Mouse (Mus musculus) layer of hippocampus, postnatal 36 days (tissue): ENCODE results near the gene Ift74. TPM values are rescaled to one million over a fixed set of nuclear protein-coding genes. Genes with fewer than 3 reads are reported as not detected.

Experiments
- DNase-seq, 2 experiments: peaks; one replicate each; pipeline ENCODE4 v3.0.0; 2022
- microRNA-seq, 2 experiments: library from miRNA; unstranded; fragments of <30 nt; microRNA quantifications; one replicate each; pipeline ENCODE4 v1.2.0; 2021
- total RNA-seq, 2 experiments: library from RNA; stranded (reverse); gene quantifications; 2 replicates each; pipeline ENCODE4 v1.2.3; 2021

The Ift74 gene
- total RNA-seq, 2 experiments from 2014 or later = 26.8 to 30.0 TPM

DNA sequence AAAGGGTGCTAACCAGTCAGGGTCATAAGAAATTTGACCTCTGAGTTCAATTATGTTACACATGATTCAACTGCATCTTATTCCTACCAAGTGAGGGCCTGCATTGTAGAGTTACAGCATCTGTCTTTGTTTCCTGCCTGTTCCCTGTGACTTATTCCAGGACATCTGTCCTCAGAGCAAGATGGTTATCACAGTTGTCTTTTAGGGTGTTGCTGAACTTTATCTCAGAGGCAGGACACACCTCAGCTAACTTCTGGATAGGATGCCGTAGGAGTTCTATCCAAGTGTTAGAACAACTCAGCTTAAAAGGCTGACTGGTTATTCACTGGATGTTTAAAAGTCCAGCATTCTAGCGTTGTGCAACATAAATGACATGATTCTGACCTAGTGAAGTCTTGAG, 77.9 kb downstream of the Ift74 start:
- DNase-seq = no peak

DNA sequence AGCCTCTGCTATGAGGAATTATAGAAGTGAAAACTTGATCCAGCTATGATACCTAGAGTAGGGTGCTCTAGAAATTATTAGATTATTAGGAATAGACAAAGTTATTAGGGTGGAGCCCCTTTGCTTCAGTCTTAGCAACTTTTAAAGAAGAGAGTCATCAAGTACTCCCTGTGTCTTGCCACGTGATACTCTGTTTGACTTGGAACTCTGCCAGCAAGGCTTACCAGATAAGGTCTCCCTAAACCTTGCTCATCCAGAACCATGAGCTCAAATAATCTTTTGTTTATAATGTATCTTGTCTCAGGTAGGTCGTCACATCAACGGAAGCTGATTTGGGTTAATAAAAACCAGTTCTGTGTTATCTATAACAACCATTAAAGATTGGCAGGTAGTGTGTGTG, 82.1 kb downstream of the Ift74 start:
- no peak for DNase-seq

DNA sequence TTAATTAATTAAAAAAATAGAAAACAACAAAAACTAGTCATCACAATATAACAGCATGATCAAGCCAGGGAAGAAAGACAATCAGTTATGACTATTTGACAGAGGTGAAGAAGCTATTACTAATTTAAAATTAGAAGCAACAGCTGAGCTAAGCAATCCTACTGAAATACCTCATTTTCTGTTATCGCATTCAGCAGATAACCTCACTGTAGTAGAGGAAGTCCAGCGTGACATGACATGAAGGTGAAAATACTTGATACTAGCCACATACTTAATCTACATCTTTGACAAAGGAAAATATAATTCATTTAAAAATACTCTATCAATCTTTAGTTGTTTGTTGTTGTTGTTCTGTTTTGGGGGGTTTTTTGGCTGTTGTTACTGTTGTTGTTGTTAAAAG, 96.7 kb downstream of the Ift74 start:
- no peak for DNase-seq

DNA sequence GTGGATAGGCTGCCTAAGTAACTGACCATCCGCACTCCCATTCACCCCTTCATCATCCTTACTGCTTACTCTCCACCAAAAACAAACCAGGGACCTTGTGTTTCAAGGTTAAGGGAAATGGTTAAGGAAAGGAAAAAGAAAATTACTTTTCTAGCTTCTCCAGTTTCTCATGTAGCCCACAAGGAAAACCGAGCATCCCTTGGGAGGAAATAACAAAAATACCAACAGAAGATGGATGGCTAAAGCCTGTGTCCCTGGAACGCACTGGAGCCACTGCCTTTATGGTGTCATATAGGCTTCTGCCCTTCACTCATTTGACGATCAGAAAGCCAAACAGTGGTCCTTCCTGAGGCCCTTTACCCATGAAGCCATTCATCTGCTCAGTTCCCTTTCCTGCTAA, 97.1 kb downstream of the Ift74 start:
- no peak for DNase-seq

DNA sequence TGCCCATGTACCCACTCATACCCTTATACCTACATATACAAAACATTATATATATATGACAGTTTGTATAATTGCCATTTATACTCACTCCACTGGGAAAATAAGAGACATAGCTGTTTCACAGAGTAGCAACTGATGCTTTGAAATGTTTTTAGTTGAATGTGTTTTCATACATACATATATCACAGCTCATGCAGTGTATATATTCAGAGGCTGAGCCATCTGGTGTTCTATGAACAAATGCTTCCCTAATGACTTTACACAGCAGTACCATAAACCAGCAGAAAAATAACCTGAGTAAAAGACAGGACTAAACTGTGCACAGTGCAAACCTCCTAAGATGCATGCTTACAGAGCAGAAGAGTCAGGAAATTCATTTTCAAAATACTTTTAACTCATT, 99.5 kb downstream of the Ift74 start:
- DNase-seq = no peak

DNA sequence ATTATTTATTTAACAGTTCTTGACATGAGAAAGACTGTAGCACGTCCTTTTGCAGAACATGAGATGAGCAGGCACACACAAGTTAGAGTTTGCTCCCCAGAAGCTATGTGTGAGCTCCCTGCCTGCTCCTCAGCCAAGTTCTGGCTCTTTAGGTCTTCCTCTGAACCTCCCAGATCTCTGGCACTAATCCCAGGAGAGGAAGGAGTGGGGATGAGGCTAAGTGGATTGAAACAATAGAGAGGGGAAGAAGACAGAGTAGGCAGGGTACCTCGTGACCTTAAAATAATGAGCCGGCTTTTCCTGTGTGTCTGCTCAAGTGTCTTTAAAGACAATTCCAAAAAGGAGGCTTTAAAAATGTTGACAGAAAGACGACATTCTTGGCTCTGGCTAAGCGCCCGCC, 100.9 kb downstream of the Ift74 start:
- no peak for DNase-seq

DNA sequence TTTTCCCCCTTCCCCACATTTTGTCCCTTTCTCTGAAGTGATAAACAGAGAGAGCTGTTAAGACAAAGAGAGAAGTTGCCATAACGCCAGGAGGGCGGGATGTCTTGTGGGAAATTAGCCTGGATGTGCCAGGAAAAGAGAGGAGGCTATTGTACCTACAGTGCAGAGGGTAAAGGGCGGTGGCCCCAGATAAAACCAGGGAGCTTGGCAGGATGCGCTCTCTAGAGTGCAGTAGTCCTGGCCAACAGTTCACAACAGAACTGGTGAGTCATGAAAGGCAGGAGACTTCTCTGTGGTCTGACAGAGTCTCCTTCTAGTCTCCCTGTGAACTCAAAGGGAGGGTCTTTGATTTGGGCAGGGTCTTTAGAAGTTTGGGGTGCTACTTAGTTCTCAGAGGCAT, 111.5 kb downstream of the Ift74 start:
- DNase-seq = no peak

DNA sequence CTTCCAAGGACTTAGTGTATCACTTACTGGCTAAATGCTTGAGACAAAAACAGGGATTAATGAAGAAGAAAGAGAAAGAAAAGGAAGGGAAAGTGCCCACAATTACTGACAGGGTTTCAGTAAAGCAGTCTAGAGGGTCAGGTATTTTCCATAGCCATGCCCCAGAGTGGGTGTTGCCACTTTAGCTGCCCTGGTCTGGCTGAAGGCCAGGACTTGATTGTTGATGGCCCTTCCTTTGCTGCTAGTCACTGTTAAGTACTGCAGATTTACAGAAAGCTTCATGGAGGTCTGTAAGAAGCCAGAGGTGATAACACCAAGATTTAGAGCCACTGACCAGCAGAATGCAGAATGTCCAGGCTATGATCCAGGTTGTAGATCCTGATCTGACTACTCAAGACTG, 118.4 kb downstream of the Ift74 start:
- DNase-seq = no peak

DNA sequence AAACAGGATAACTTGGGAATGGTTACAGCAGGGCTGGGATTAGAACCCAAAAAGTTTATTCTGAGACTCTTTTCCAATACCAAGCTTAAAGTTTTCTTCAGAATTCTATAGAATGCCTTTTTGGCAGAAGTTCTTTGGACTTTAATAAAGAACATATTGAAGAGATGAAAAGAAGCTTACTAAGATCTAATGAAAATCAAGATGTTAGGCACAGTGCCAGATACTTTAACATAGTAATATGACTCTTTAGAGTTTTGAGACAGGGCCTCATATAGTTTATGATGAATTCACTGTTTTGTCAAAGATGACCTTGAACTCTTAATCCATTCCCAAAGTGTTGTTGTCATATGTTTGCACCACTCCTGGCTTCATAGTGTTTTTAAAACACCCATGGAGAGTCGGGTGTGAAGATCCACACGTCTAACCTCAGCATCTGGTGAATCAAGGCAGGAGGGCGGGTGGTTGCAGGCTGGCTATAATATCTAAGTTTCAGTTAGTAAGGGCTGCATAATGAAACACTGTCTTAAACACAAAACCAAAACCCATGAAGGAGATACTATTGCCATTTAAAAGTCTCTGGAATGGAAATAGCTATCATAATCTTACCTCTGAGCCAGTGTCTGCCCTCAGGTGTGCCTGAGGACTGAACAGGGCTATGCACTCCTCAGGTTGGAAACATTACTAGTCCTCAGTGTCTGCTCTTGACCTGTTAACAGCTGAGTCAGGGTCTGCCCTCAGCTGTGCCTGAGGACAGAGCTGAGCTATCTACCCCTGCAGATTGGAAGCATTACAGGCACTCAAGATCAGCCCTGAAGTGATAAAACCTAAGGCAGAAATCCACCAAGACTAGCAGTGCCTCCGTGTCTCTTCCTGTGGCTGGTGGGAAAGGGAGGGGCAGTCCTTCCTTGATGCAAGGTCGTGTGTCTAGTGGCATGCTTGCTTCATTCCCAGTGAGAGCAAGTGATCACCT, 123.3 kb downstream of the Ift74 start:
- no peak for DNase-seq

DNA sequence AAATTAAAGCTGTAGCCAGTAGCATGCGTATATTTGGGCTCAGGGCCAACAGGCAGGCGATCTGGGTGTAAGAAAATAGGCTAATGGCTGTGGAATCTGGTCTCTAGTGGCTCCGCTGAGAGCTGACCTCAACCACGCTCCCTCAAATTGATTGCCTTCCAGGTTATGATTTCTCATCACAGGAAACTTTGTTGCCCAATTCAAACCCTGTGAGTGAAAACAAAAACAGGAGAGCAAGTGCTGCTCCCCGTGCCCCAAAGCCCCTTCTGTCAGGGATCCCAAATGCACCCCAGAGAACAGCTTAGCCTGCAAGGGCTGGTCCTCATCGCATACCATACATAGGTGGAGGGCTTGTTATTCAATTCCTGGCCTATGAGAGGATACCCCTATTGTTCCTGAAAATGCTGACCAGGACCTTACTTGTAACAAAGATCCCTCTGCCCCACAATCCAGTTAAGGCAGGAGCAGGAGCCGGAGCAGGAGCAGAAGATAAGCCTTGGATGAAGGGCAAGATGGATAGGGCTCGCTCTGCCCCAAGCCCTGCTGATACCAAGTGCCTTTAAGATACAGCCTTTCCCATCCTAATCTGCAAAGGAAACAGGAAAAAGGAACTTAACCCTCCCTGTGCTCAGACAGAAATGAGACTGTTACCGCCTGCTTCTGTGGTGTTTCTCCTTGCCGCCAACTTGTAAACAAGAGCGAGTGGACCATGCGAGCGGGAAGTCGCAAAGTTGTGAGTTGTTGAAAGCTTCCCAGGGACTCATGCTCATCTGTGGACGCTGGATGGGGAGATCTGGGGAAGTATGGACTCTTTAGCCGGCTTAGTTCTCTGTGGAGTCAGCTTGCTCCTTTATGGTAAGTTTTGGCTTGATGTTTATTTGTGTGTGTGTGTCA, 124.8 kb downstream of the Ift74 start, which contains the start of gene Tek:
Gene Tek (plus strand): TSS at position 452 of the 894 bp plus-strand sequence.
- DNase-seq = no peak

DNA sequence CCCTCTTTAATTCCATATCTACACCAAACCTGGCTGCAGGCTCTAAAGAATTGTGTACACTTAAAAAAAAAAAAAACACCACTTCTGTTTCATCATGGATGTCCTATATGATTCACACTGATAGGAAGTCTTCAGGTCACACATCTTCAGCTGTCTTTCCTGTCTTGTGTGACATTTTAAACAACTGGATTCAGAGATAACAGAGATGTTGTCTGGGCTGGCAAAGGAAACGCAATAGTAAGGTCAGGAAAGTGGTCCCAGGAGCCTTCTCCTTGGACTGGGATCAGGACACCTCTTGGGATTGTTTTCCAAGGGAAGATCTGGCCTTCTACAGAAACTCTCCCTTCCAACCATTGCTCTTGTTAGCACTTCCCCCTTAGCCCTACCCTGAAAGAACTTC, 127.5 kb downstream of the Ift74 start:
- no peak for DNase-seq

Small RNA genes lying within 50 kb of the gene (microRNA-seq; reads per million reads assigned to microRNA genes)
- 1,691 to 1,776 reads per million in 2 experiments for gene Mir872

Other genes starting within 250 kb of the Ift74 start
- not detected for gene Gm10306, start 57.9 kb upstream of the Ift74 start, total RNA-seq
- 10 to 100 TPM; 11.1 to 12.6 TPM for gene Caap1, start 57.7 kb upstream of the Ift74 start, total RNA-seq
- gene Plaa, start 11.2 kb upstream of the Ift74 start, total RNA-seq = 10 to 100 TPM; 46.1 to 46.8 TPM
- not detected for gene Lrrc19, start 35.7 kb downstream of the Ift74 start, total RNA-seq
- 1 to 10 TPM; 6.8 to 7.9 TPM for gene Tek, start 124.8 kb downstream of the Ift74 start, total RNA-seq